Comparison of ENCODE assay signal across 16 mouse cellular contexts in the genomic region with DNA sequence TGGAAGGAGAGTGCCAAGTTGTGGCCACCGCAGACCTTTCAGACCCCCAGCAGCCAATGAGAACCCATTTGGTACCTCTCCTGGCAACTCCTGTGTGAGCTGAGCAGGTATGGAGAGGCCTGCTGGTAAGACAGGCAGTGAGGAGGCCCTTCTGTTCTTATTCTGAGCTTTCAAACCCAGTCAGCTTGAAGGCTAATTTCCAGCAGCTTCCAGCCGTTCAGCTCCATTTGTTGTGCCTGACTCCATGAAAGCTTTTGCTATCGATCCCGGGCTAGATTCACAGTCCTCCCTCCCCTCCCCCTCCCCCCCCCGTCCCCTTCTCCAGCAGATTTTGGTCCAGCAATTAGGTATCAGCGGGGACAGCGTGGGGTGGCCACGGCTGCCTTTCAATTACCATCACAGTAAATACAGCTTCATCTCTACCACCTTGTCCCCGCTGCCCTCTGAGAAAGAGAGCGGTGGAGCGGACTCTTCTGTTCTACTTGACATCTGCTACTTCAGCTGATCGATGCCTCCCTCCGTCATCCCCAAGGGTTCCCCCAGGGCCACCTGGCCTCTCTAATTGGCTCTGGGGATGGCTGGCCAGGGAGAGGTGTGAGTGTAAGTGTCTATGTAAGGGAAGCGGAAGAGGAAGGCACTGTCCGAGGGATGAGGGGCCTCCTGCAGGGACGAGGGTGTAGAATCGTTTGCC.
DNase-seq lines count a peak whose midpoint lies in the region; ATAC-seq lines count a peak whose summit lies in the region.
"Had no signal": no experiment of that assay in that cellular context is flagged by ENCODE, and none has a peak within 500 bp of the region (broad histone marks: within the 10 kb centered on the region; RNA-seq: fewer than 3 reads in every experiment).

No protein-coding gene starts in this region.

- H3K27me3 ChIP-seq in forebrain, embryonic 13.5 days: no peaks in the 10 kb centered on the region; the same call in 1 of the 2 replicates
- no peaks in the 10 kb centered on the region for H3K27me3 ChIP-seq in forebrain, embryonic 11.5 days (ENCODE audit: control insufficient read depth, insufficient read depth, low read length)
- H3K27me3 ChIP-seq in hindbrain, embryonic 14.5 days (ENCODE audit: control insufficient read depth, insufficient read depth, low read length): no peaks in the 10 kb centered on the region
- no peaks in the 10 kb centered on the region for H3K27me3 ChIP-seq in midbrain, embryonic 16.5 days (ENCODE audit: control insufficient read depth, insufficient read depth, low read depth, low read length)
- H3K27me3 ChIP-seq: megakaryocyte, embryonic 14.5 days had no signal

- no peak for ATAC-seq in forebrain, embryonic 13.5 days
- no peak for ATAC-seq in forebrain, embryonic 11.5 days (replicated peaks; ENCODE audit: low FRiP score)
- ATAC-seq in hindbrain, embryonic 14.5 days (ENCODE audit: low FRiP score): no peak
- ATAC-seq in midbrain, embryonic 16.5 days: no peak
- ATAC-seq: lung, postnatal 0 days had no signal

- DNase-seq in forebrain, embryonic 11.5 days (ENCODE audit: low spot score): no peak
- DNase-seq in hindbrain, embryonic 14.5 days (ENCODE audit: low spot score): no peak
- DNase-seq in spleen, adult 12 weeks (ENCODE audit: low spot score): no peak
- DNase-seq in kidney, adult 18-20 months: no peak
- no peak for DNase-seq in left cerebral cortex, adult 8-10 months (ENCODE audit: low spot score in 2 of 2)
- DNase-seq: cerebellum, adult 2 months; gastrocnemius, adult 2 months; heart, adult 11 months had no signal

- no peak overlapping the region for H3K9ac ChIP-seq in forebrain, embryonic 13.5 days
- H3K9ac ChIP-seq in forebrain, embryonic 11.5 days (ENCODE audit: low read length): no peak overlapping the region
- no peak overlapping the region for H3K9ac ChIP-seq in hindbrain, embryonic 14.5 days
- no peak overlapping the region for H3K9ac ChIP-seq in midbrain, embryonic 16.5 days (ENCODE audit: low read depth, low read length)
- H3K9ac ChIP-seq: heart, embryonic 15.5 days; liver, embryonic 14.5 days had no signal

- 32% methylated on average over 17 of the region's 17 CpGs for WGBS in forebrain, embryonic 13.5 days
- 38% methylated on average over 17 of the region's 17 CpGs for WGBS in forebrain, embryonic 11.5 days
- 27% methylated on average over 17 of the region's 17 CpGs for WGBS in hindbrain, embryonic 14.5 days
- 34% methylated on average over 17 of the region's 17 CpGs for WGBS in midbrain, embryonic 16.5 days

- no peak overlapping the region for H3K4me2 ChIP-seq in forebrain, embryonic 13.5 days
- no peak overlapping the region for H3K4me2 ChIP-seq in forebrain, embryonic 11.5 days (ENCODE audit: low read depth, low read length, severe bottlenecking)
- no peak overlapping the region for H3K4me2 ChIP-seq in hindbrain, embryonic 14.5 days (replicated peaks)
- H3K4me2 ChIP-seq in midbrain, embryonic 16.5 days (ENCODE audit: low read length): no peak overlapping the region
- H3K4me2 ChIP-seq: heart, embryonic 15.5 days had no signal

- H3K4me1 ChIP-seq in forebrain, embryonic 13.5 days: peaks cover 8% of the 10 kb centered on the region
- no peaks in the 10 kb centered on the region for H3K4me1 ChIP-seq in forebrain, embryonic 11.5 days (replicated peaks; ENCODE audit: control insufficient read depth, insufficient read depth, low read length)
- H3K4me1 ChIP-seq in hindbrain, embryonic 14.5 days (replicated peaks; ENCODE audit: control insufficient read depth, insufficient read depth, low read length): peaks cover 10% of the 10 kb centered on the region; the same call in 1 of the 2 replicates
- no peaks in the 10 kb centered on the region for H3K4me1 ChIP-seq in midbrain, embryonic 16.5 days (ENCODE audit: control insufficient read depth, insufficient read depth, low read length)
- H3K4me1 ChIP-seq: heart, embryonic 15.5 days; megakaryocyte, embryonic 14.5 days had no signal

- no peaks in the 10 kb centered on the region for H3K9me3 ChIP-seq in forebrain, embryonic 13.5 days (replicated peaks)
- H3K9me3 ChIP-seq in forebrain, embryonic 11.5 days (ENCODE audit: control insufficient read depth, low read length): no peaks in the 10 kb centered on the region
- no peaks in the 10 kb centered on the region for H3K9me3 ChIP-seq in hindbrain, embryonic 14.5 days (ENCODE audit: control insufficient read depth, low read length)
- H3K9me3 ChIP-seq in midbrain, embryonic 16.5 days (replicated peaks; ENCODE audit: control insufficient read depth, low read length, poor library complexity, severe bottlenecking): no peaks in the 10 kb centered on the region
- H3K9me3 ChIP-seq: heart, embryonic 15.5 days had no signal

- no peaks in the 10 kb centered on the region for H3K36me3 ChIP-seq in forebrain, embryonic 13.5 days (ENCODE audit: poor library complexity, severe bottlenecking)
- H3K36me3 ChIP-seq in forebrain, embryonic 11.5 days (ENCODE audit: control insufficient read depth, insufficient read depth, low read length): no peaks in the 10 kb centered on the region
- no peaks in the 10 kb centered on the region for H3K36me3 ChIP-seq in hindbrain, embryonic 14.5 days (replicated peaks; ENCODE audit: control insufficient read depth, insufficient read depth)
- H3K36me3 ChIP-seq in midbrain, embryonic 16.5 days (ENCODE audit: control insufficient read depth, insufficient read depth, low read length): no peaks in the 10 kb centered on the region
- H3K36me3 ChIP-seq: G1E; heart, embryonic 15.5 days had no signal

- peak overlapping the region; percentile 6; the same call in 1 of the 2 replicates for H3K27ac ChIP-seq in forebrain, embryonic 13.5 days
- H3K27ac ChIP-seq in forebrain, embryonic 11.5 days (ENCODE audit: low read depth, low read length): no peak overlapping the region
- peak overlapping the region; percentile 7; the same call in 1 of the 2 replicates for H3K27ac ChIP-seq in hindbrain, embryonic 14.5 days
- H3K27ac ChIP-seq in midbrain, embryonic 16.5 days (ENCODE audit: low read length): peak overlapping the region; percentile 48
- H3K27ac ChIP-seq: gastrocnemius, adult 2 months; heart, embryonic 15.5 days; layer of hippocampus, adult 2 months; liver, embryonic 14.5 days had no signal

- H3K4me3 ChIP-seq in forebrain, embryonic 13.5 days: no peak overlapping the region
- H3K4me3 ChIP-seq in forebrain, embryonic 11.5 days (ENCODE audit: low read depth, low read length): no peak overlapping the region
- no peak overlapping the region for H3K4me3 ChIP-seq in hindbrain, embryonic 14.5 days (replicated peaks; ENCODE audit: low read length)
- H3K4me3 ChIP-seq in midbrain, embryonic 16.5 days (ENCODE audit: low read depth, low read length): no peak overlapping the region
- H3K4me3 ChIP-seq: gastrocnemius, adult 2 months; heart, embryonic 15.5 days; layer of hippocampus, adult 2 months; megakaryocyte, embryonic 14.5 days had no signal
